Mouse (Mus musculus): ENCODE measurements around the gene Bcor.

- TF ChIP-seq POLR2A (IDR thresholded peaks at IDR 0.05; ENCODE audit: insufficient read length, low read depth) = no peak
- no peak for TF ChIP-seq USF1 (IDR thresholded peaks at IDR 0.05; ENCODE audit: low read depth)
- no peak for TF ChIP-seq POLR2AphosphoS2 (IDR thresholded peaks at IDR 0.05; ENCODE audit: insufficient read length, low read depth)
Measured at GRCm38 (mm10) chrX:12006031-12006881, 153.9 kb downstream of the Bcor start.

All from myocyte (in vitro differentiated cells).